Mouse (Mus musculus): ENCODE results near the gene Arhgap23. TPM values are rescaled to one million over a fixed set of nuclear protein-coding genes. Genes with fewer than 3 reads are reported as not detected.

Arhgap23 gene
- polyA plus RNA-seq, 1 experiment from 2014 or later = 4.3 TPM

- no peak for DNase-seq (ENCODE audit: low spot score)
- Histone ChIP-seq H3K27ac (replicated peaks) (no peak overlapping the region), H3K27me3 (ENCODE audit: control insufficient read depth, insufficient read depth, low read length) (no peaks in the 10 kb centered on the region), H3K4me3 (ENCODE audit: low read depth, low read length) (no peak overlapping the region), H3K9me3 (ENCODE audit: control insufficient read depth, low read length) (no peaks in the 10 kb centered on the region), H3K9ac (ENCODE audit: low read length) (no peak overlapping the region), H3K36me3 (ENCODE audit: control insufficient read depth, insufficient read depth, low read length) (peaks cover 16% of the 10 kb centered on the region), H3K4me2 (replicated peaks; ENCODE audit: low read depth) (no peak overlapping the region), H3K4me1 (replicated peaks; ENCODE audit: control insufficient read depth, insufficient read depth) (peaks cover 13% of the 10 kb centered on the region; the same call in 1 of the 2 replicates)
- WGBS = 35% methylated on average over 4 of the region's 4 CpGs
- no peak for TF ChIP-seq EP300 (optimal IDR thresholded peaks at IDR 0.05)
- no peak for TF ChIP-seq CTCF (IDR thresholded peaks at IDR 0.05; ENCODE audit: low read depth)
- no peak for ATAC-seq (ENCODE audit: low FRiP score, low TSS enrichment)
Observed at GRCm38 (mm10) chr11:97445999-97446511, 30.7 kb downstream of the Arhgap23 start.

- WGBS = 72% methylated on average over 7 of the region's 7 CpGs
- peaks cover 32% of the 10 kb centered on the region for H3K36me3 ChIP-seq (ENCODE audit: control insufficient read depth, insufficient read depth, low read length)
- H3K27me3 ChIP-seq (ENCODE audit: control insufficient read depth, insufficient read depth, low read length) = no peaks in the 10 kb centered on the region
- TF ChIP-seq CTCF (IDR thresholded peaks at IDR 0.05; ENCODE audit: low read depth) (no peak), EP300 (optimal IDR thresholded peaks at IDR 0.05) (no peak)
- no peak overlapping the region for H3K4me3 ChIP-seq (ENCODE audit: low read depth, low read length)
- no peak overlapping the region for H3K4me2 ChIP-seq (replicated peaks; ENCODE audit: low read depth)
- no peak overlapping the region for H3K9ac ChIP-seq (ENCODE audit: low read length)
- ATAC-seq (ENCODE audit: low FRiP score, low TSS enrichment) (no peak), DNase-seq (ENCODE audit: low spot score) (no peak)
- no peaks in the 10 kb centered on the region for H3K9me3 ChIP-seq (ENCODE audit: control insufficient read depth, low read length)
- no peak overlapping the region for H3K27ac ChIP-seq (replicated peaks)
- H3K4me1 ChIP-seq (replicated peaks; ENCODE audit: control insufficient read depth, insufficient read depth) = peaks cover 6% of the 10 kb centered on the region; the same call in 1 of the 2 replicates
Observed at GRCm38 (mm10) chr11:97447979-97448378, 32.6 kb downstream of the Arhgap23 start.

GRCm38 (mm10) chr11:97448611-97449394, 33.5 kb downstream of the Arhgap23 start:
- H3K27ac ChIP-seq (replicated peaks) = peak overlapping the region; percentile 89
- no peak for DNase-seq (ENCODE audit: low spot score)
- peaks cover 33% of the 10 kb centered on the region for H3K36me3 ChIP-seq (ENCODE audit: control insufficient read depth, insufficient read depth, low read length)
- H3K9me3 ChIP-seq (ENCODE audit: control insufficient read depth, low read length) = no peaks in the 10 kb centered on the region
- WGBS = 76% methylated on average over 11 of the region's 11 CpGs
- no peak for ATAC-seq (ENCODE audit: low FRiP score, low TSS enrichment)
- H3K27me3 ChIP-seq (ENCODE audit: control insufficient read depth, insufficient read depth, low read length) = no peaks in the 10 kb centered on the region
- no peak overlapping the region for H3K9ac ChIP-seq (ENCODE audit: low read length)
- H3K4me2 ChIP-seq (replicated peaks; ENCODE audit: low read depth) = no peak overlapping the region
- H3K4me1 ChIP-seq (replicated peaks; ENCODE audit: control insufficient read depth, insufficient read depth) = peaks cover 6% of the 10 kb centered on the region; the same call in 1 of the 2 replicates
- no peak overlapping the region for H3K4me3 ChIP-seq (ENCODE audit: low read depth, low read length)
- TF ChIP-seq CTCF (IDR thresholded peaks at IDR 0.05; ENCODE audit: low read depth) (no peak), EP300 (optimal IDR thresholded peaks at IDR 0.05) (no peak)

- no peaks in the 10 kb centered on the region for H3K9me3 ChIP-seq (ENCODE audit: control insufficient read depth, low read length)
- ATAC-seq (ENCODE audit: low FRiP score, low TSS enrichment) (peak; percentile 89), DNase-seq (ENCODE audit: low spot score) (peak; percentile 88)
- 7% methylated on average over 14 of the region's 15 CpGs for whole genome bisulfite sequencing
- H3K36me3 ChIP-seq (ENCODE audit: control insufficient read depth, insufficient read depth, low read length) = peaks cover 32% of the 10 kb centered on the region
- H3K27me3 ChIP-seq (ENCODE audit: control insufficient read depth, insufficient read depth, low read length) = no peaks in the 10 kb centered on the region
- peak overlapping the region; percentile 70 for H3K4me2 ChIP-seq (replicated peaks; ENCODE audit: low read depth)
- TF ChIP-seq EP300 (optimal IDR thresholded peaks at IDR 0.05) (no peak), CTCF (IDR thresholded peaks at IDR 0.05; ENCODE audit: low read depth) (peak; percentile 28; the same call in 1 of the 2 replicates)
- peak overlapping the region; percentile 48 for H3K4me3 ChIP-seq (ENCODE audit: low read depth, low read length)
- peak overlapping the region; percentile 65 for H3K9ac ChIP-seq (ENCODE audit: low read length)
- H3K27ac ChIP-seq (replicated peaks) = peak overlapping the region; percentile 89
- H3K4me1 ChIP-seq (replicated peaks; ENCODE audit: control insufficient read depth, insufficient read depth) = peaks cover 6% of the 10 kb centered on the region; the same call in 1 of the 2 replicates
Observed at GRCm38 (mm10) chr11:97449601-97450293, 34.4 kb downstream of the Arhgap23 start.

- H3K4me2 ChIP-seq (replicated peaks; ENCODE audit: low read depth) = peak overlapping the region; percentile 70
- H3K27me3 ChIP-seq (ENCODE audit: control insufficient read depth, insufficient read depth, low read length) = no peaks in the 10 kb centered on the region
- TF ChIP-seq CTCF (IDR thresholded peaks at IDR 0.05; ENCODE audit: low read depth) (no peak), EP300 (optimal IDR thresholded peaks at IDR 0.05) (no peak)
- H3K27ac ChIP-seq (replicated peaks) = peak overlapping the region; percentile 89
- H3K9ac ChIP-seq (ENCODE audit: low read length) = peak overlapping the region; percentile 65
- no peaks in the 10 kb centered on the region for H3K9me3 ChIP-seq (ENCODE audit: control insufficient read depth, low read length)
- peaks cover 6% of the 10 kb centered on the region; the same call in 1 of the 2 replicates for H3K4me1 ChIP-seq (replicated peaks; ENCODE audit: control insufficient read depth, insufficient read depth)
- peaks cover 32% of the 10 kb centered on the region for H3K36me3 ChIP-seq (ENCODE audit: control insufficient read depth, insufficient read depth, low read length)
- DNase-seq (ENCODE audit: low spot score) (no peak), ATAC-seq (ENCODE audit: low FRiP score, low TSS enrichment) (peak; percentile 28)
- WGBS = 18% methylated on average over 10 of the region's 10 CpGs
- peak overlapping the region; percentile 48 for H3K4me3 ChIP-seq (ENCODE audit: low read depth, low read length)
Observed at GRCm38 (mm10) chr11:97450305-97450922, 35.1 kb downstream of the Arhgap23 start.

Data from stomach, postnatal 0 days (tissue).